Mouse (Mus musculus) embryonic fibroblast, embryonic 13.5 days (primary cell): Measurements from ENCODE around the gene Wnt10a.

Source experiments
- CTCF ChIP-seq: IDR thresholded peaks from 2 replicates; pipeline ENCODE4 v1.5.1; 2011; ENCODE audit warnings: mild to moderate bottlenecking, control low read depth, low read length, moderate library complexity, borderline replicate concordance; ENCODE audit not compliant: insufficient read depth
- POLR2A ChIP-seq: IDR thresholded peaks from 2 replicates; pipeline ENCODE4 v1.6.1; 2011; ENCODE audit warnings: low read depth, mild to moderate bottlenecking, control low read depth, low read length, moderate library complexity

GRCm38 (mm10) chr1:74790095-74790494 lies 1.2 kb upstream of the Wnt10a start:
- TF ChIP-seq POLR2A: no peak
- TF ChIP-seq CTCF: no peak
